ENCODE assay signal across 12 mouse cellular contexts in genomic region chr2:26914148-26914941, GRCm38 (mm10). TPM values are rescaled to one million over a fixed set of nuclear protein-coding genes. Genes with fewer than 3 reads are reported as not detected.
DNase-seq lines count a peak whose midpoint lies in the region; ATAC-seq and TF ChIP-seq lines count a peak whose summit lies in the region.
"Had no signal": no experiment of that assay in that cellular context is flagged by ENCODE, and none has a peak within 500 bp of the region (broad histone marks: within the 10 kb centered on the region; RNA-seq: fewer than 3 reads in every experiment).

No protein-coding gene starts in this region.

- no peak for DNase-seq in heart, postnatal 36 days
- no peak for DNase-seq in midbrain, embryonic 14.5 days
- DNase-seq in hindbrain, postnatal 0 days (ENCODE audit: low spot score), result no peak
- no peak for DNase-seq in right cerebral cortex, postnatal 10 days (ENCODE audit: low spot score in 2 of 2)
- DNase-seq in cerebellum, postnatal 25 days, result no peak
- DNase-seq: kidney, adult 9 months; thymus, adult 2 months had no signal

- peaks cover 25% of the 10 kb centered on the region for H3K4me1 ChIP-seq in heart, embryonic 11.5 days (ENCODE audit: control insufficient read depth, insufficient read depth, low read length)
- H3K4me1 ChIP-seq in midbrain, embryonic 12.5 days, result peaks cover 50% of the 10 kb centered on the region
- H3K4me1 ChIP-seq in midbrain, embryonic 14.5 days (ENCODE audit: control insufficient read depth, insufficient read depth, low read length), result peaks cover 36% of the 10 kb centered on the region
- H3K4me1 ChIP-seq in hindbrain, postnatal 0 days (ENCODE audit: insufficient read depth, low read length), result peaks cover 16% of the 10 kb centered on the region
- peaks cover 56% of the 10 kb centered on the region for H3K4me1 ChIP-seq in neural tube, embryonic 13.5 days (replicated peaks)

- intact Hi-C loops in heart, postnatal 36 days (cut with DNase I), result loop anchor here (10.0 kb wide), 1 partner anchor 1670 kb away; the partner anchor contains the start of gene Gtf3c5

- 61% methylated on average over 8 of the region's 8 CpGs for whole genome bisulfite sequencing in heart, embryonic 11.5 days (ENCODE audit: insufficient replicate concordance)
- WGBS in midbrain, embryonic 12.5 days, result 68% methylated on average over 8 of the region's 8 CpGs
- 62% methylated on average over 8 of the region's 8 CpGs for WGBS in midbrain, embryonic 14.5 days
- 61% methylated on average over 8 of the region's 8 CpGs for WGBS in hindbrain, postnatal 0 days
- WGBS in neural tube, embryonic 13.5 days, result 55% methylated on average over 8 of the region's 8 CpGs

- H3K9ac ChIP-seq in heart, embryonic 11.5 days (ENCODE audit: low read depth, low read length), result no peak overlapping the region
- H3K9ac ChIP-seq in midbrain, embryonic 12.5 days (replicated peaks), result no peak overlapping the region
- no peak overlapping the region for H3K9ac ChIP-seq in midbrain, embryonic 14.5 days (replicated peaks; ENCODE audit: low read length)
- H3K9ac ChIP-seq in hindbrain, postnatal 0 days (replicated peaks; ENCODE audit: low read length), result no peak overlapping the region
- no peak overlapping the region for H3K9ac ChIP-seq in neural tube, embryonic 13.5 days

- no peak for ATAC-seq in heart, embryonic 11.5 days (replicated peaks; ENCODE audit: insufficient number of reproducible peaks, low FRiP score, low TSS enrichment)
- no peak for ATAC-seq in midbrain, embryonic 12.5 days (ENCODE audit: low FRiP score, low read depth)
- ATAC-seq in midbrain, embryonic 14.5 days (ENCODE audit: low FRiP score, low TSS enrichment), result no peak
- ATAC-seq in hindbrain, postnatal 0 days, result no peak
- no peak for ATAC-seq in neural tube, embryonic 13.5 days (ENCODE audit: low read depth)

- no peak overlapping the region for H3K4me2 ChIP-seq in heart, embryonic 11.5 days
- H3K4me2 ChIP-seq in midbrain, embryonic 12.5 days (replicated peaks), result peak overlapping the region; percentile 90; the same call in 1 of the 2 replicates
- H3K4me2 ChIP-seq in midbrain, embryonic 14.5 days (ENCODE audit: low read length), result no peak overlapping the region; the same call in 1 of the 2 replicates
- H3K4me2 ChIP-seq in hindbrain, postnatal 0 days (ENCODE audit: low read depth, low read length), result no peak overlapping the region
- peak overlapping the region; percentile 98 for H3K4me2 ChIP-seq in neural tube, embryonic 13.5 days

- peak; percentile 32 for TF ChIP-seq CTCF in hindbrain, postnatal 0 days (IDR thresholded peaks at IDR 0.05; ENCODE audit: low read depth)

- no peaks in the 10 kb centered on the region for H3K27me3 ChIP-seq in heart, embryonic 11.5 days (ENCODE audit: control insufficient read depth, insufficient read depth, low read length)
- no peaks in the 10 kb centered on the region for H3K27me3 ChIP-seq in midbrain, embryonic 12.5 days
- H3K27me3 ChIP-seq in midbrain, embryonic 14.5 days (ENCODE audit: control insufficient read depth, insufficient read depth, low read length), result no peaks in the 10 kb centered on the region
- H3K27me3 ChIP-seq in hindbrain, postnatal 0 days (ENCODE audit: insufficient read depth, low read length), result no peaks in the 10 kb centered on the region
- no peaks in the 10 kb centered on the region for H3K27me3 ChIP-seq in neural tube, embryonic 13.5 days
- H3K27me3 ChIP-seq: heart, embryonic 13.5 days had no signal

- no peak overlapping the region for H3K27ac ChIP-seq in heart, embryonic 11.5 days (ENCODE audit: low read depth, low read length)
- no peak overlapping the region for H3K27ac ChIP-seq in midbrain, embryonic 12.5 days (replicated peaks)
- H3K27ac ChIP-seq in midbrain, embryonic 14.5 days (replicated peaks; ENCODE audit: low read depth, low read length), result no peak overlapping the region
- no peak overlapping the region for H3K27ac ChIP-seq in hindbrain, postnatal 0 days
- H3K27ac ChIP-seq in neural tube, embryonic 13.5 days (replicated peaks), result no peak overlapping the region
- H3K27ac ChIP-seq: heart, embryonic 13.5 days; left cerebral cortex, adult 2 months had no signal

- 0 out of 2 replicates have a peak overlapping the region, but pooled peaks have one; percentile 5 for H3K4me3 ChIP-seq in heart, embryonic 11.5 days (ENCODE audit: low read depth, low read length)
- H3K4me3 ChIP-seq in midbrain, embryonic 12.5 days, result no peak overlapping the region
- no peak overlapping the region for H3K4me3 ChIP-seq in midbrain, embryonic 14.5 days (replicated peaks; ENCODE audit: low read depth, low read length)
- H3K4me3 ChIP-seq in hindbrain, postnatal 0 days (ENCODE audit: low read length), result no peak overlapping the region
- H3K4me3 ChIP-seq in neural tube, embryonic 13.5 days, result no peak overlapping the region

- peaks cover 25% of the 10 kb centered on the region for H3K36me3 ChIP-seq in heart, embryonic 11.5 days (ENCODE audit: control insufficient read depth, insufficient read depth, low read length)
- H3K36me3 ChIP-seq in midbrain, embryonic 12.5 days, result peaks cover 48% of the 10 kb centered on the region
- H3K36me3 ChIP-seq in midbrain, embryonic 14.5 days (ENCODE audit: control insufficient read depth, insufficient read depth, low read length), result peaks cover 43% of the 10 kb centered on the region
- peaks cover 32% of the 10 kb centered on the region for H3K36me3 ChIP-seq in hindbrain, postnatal 0 days (ENCODE audit: insufficient read depth, low read length)
- H3K36me3 ChIP-seq in neural tube, embryonic 13.5 days, result peaks cover 49% of the 10 kb centered on the region

- no peaks in the 10 kb centered on the region for H3K9me3 ChIP-seq in heart, embryonic 11.5 days (replicated peaks; ENCODE audit: control insufficient read depth, low read length)
- no peaks in the 10 kb centered on the region for H3K9me3 ChIP-seq in midbrain, embryonic 12.5 days
- H3K9me3 ChIP-seq in midbrain, embryonic 14.5 days (ENCODE audit: control insufficient read depth, low read length), result no peaks in the 10 kb centered on the region
- no peaks in the 10 kb centered on the region for H3K9me3 ChIP-seq in hindbrain, postnatal 0 days (ENCODE audit: low read length)
- H3K9me3 ChIP-seq in neural tube, embryonic 13.5 days, result no peaks in the 10 kb centered on the region
- H3K9me3 ChIP-seq: heart, embryonic 13.5 days had no signal

RNA-seq across cellular contexts. Expression of gene Surf2, which starts 1.8 kb away (rescaled TPM):
- 32.0 and 32.1 TPM in 2 replicates for polyA plus RNA-seq in heart, embryonic 11.5 days (2014; fragmentation: Nextera tagmentation; extraction: Ambion mirVana)
- 10 to 100 TPM; 15.6 to 16.2 TPM for total RNA-seq in heart, postnatal 36 days (2021)
- polyA plus RNA-seq in midbrain, embryonic 12.5 days (2016; fragmentation: Nextera tagmentation; extraction: Ambion mirVana), result 48.2 and 56.7 TPM in 2 replicates
- 48.7 and 59.9 TPM in 2 replicates for polyA plus RNA-seq in midbrain, embryonic 14.5 days (2014; fragmentation: Nextera tagmentation; extraction: Ambion mirVana)
- 16.3 and 24.4 TPM in 2 replicates for total RNA-seq in hindbrain, postnatal 0 days (2014; rRNA removed)
- 50.4 and 54.6 TPM in 2 replicates for polyA plus RNA-seq in hindbrain, postnatal 0 days (2015; fragmentation: Nextera tagmentation; extraction: Ambion mirVana)
- polyA plus RNA-seq in neural tube, embryonic 13.5 days (2015; fragmentation: Nextera tagmentation; extraction: Ambion mirVana), result 55.8 and 64.2 TPM in 2 replicates

RNA-seq across cellular contexts. Expression of gene Surf1, which starts 2.0 kb away (rescaled TPM):
- 40.3 and 43.2 TPM in 2 replicates for polyA plus RNA-seq in heart, embryonic 11.5 days (2014; fragmentation: Nextera tagmentation; extraction: Ambion mirVana)
- total RNA-seq in heart, postnatal 36 days (2021), result 10 to 100 TPM; 52.0 to 54.5 TPM
- 53.4 and 57.9 TPM in 2 replicates for polyA plus RNA-seq in midbrain, embryonic 12.5 days (2016; fragmentation: Nextera tagmentation; extraction: Ambion mirVana)
- 69.4 and 91.4 TPM in 2 replicates for polyA plus RNA-seq in midbrain, embryonic 14.5 days (2014; fragmentation: Nextera tagmentation; extraction: Ambion mirVana)
- total RNA-seq in hindbrain, postnatal 0 days (2014; rRNA removed), result 63.1 and 63.4 TPM in 2 replicates
- 112 and 117 TPM in 2 replicates for polyA plus RNA-seq in hindbrain, postnatal 0 days (2015; fragmentation: Nextera tagmentation; extraction: Ambion mirVana)
- polyA plus RNA-seq in neural tube, embryonic 13.5 days (2015; fragmentation: Nextera tagmentation; extraction: Ambion mirVana), result 78.8 and 86.4 TPM in 2 replicates

RNA-seq across cellular contexts. Expression of gene Rpl7a, which starts 3.8 kb away (rescaled TPM):
- 428 and 468 TPM in 2 replicates for polyA plus RNA-seq in heart, embryonic 11.5 days (2014; fragmentation: Nextera tagmentation; extraction: Ambion mirVana)
- 100 to 1,000 TPM; 275 to 289 TPM for total RNA-seq in heart, postnatal 36 days (2021)
- polyA plus RNA-seq in midbrain, embryonic 12.5 days (2016; fragmentation: Nextera tagmentation; extraction: Ambion mirVana), result 488 and 496 TPM in 2 replicates
- polyA plus RNA-seq in midbrain, embryonic 14.5 days (2014; fragmentation: Nextera tagmentation; extraction: Ambion mirVana), result 522 and 541 TPM in 2 replicates
- 863 and 1,008 TPM in 2 replicates for total RNA-seq in hindbrain, postnatal 0 days (2014; rRNA removed)
- 446 and 467 TPM in 2 replicates for polyA plus RNA-seq in hindbrain, postnatal 0 days (2015; fragmentation: Nextera tagmentation; extraction: Ambion mirVana)
- polyA plus RNA-seq in neural tube, embryonic 13.5 days (2015; fragmentation: Nextera tagmentation; extraction: Ambion mirVana), result 457 and 479 TPM in 2 replicates

RNA-seq across cellular contexts. Expression of gene Med22, which starts 3.9 kb away (rescaled TPM):
- 29.1 and 31.2 TPM in 2 replicates for polyA plus RNA-seq in heart, embryonic 11.5 days (2014; fragmentation: Nextera tagmentation; extraction: Ambion mirVana)
- total RNA-seq in heart, postnatal 36 days (2021), result 10 to 100 TPM; 22.3 to 27.1 TPM
- polyA plus RNA-seq in midbrain, embryonic 12.5 days (2016; fragmentation: Nextera tagmentation; extraction: Ambion mirVana), result 125 and 129 TPM in 2 replicates
- polyA plus RNA-seq in midbrain, embryonic 14.5 days (2014; fragmentation: Nextera tagmentation; extraction: Ambion mirVana), result 135 and 139 TPM in 2 replicates
- 116 and 122 TPM in 2 replicates for total RNA-seq in hindbrain, postnatal 0 days (2014; rRNA removed)
- polyA plus RNA-seq in hindbrain, postnatal 0 days (2015; fragmentation: Nextera tagmentation; extraction: Ambion mirVana), result 125 and 141 TPM in 2 replicates
- polyA plus RNA-seq in neural tube, embryonic 13.5 days (2015; fragmentation: Nextera tagmentation; extraction: Ambion mirVana), result 129 TPM in 2 replicates

RNA-seq across cellular contexts. Expression of gene Surf6, which starts 11.7 kb away (rescaled TPM):
- polyA plus RNA-seq in heart, embryonic 11.5 days (2014; fragmentation: Nextera tagmentation; extraction: Ambion mirVana), result 8.7 and 8.9 TPM in 2 replicates
- total RNA-seq in heart, postnatal 36 days (2021), result 10 to 100 TPM; 11.7 to 12.8 TPM
- 29.9 and 32.1 TPM in 2 replicates for polyA plus RNA-seq in midbrain, embryonic 12.5 days (2016; fragmentation: Nextera tagmentation; extraction: Ambion mirVana)
- 16.6 and 20.4 TPM in 2 replicates for polyA plus RNA-seq in midbrain, embryonic 14.5 days (2014; fragmentation: Nextera tagmentation; extraction: Ambion mirVana)
- total RNA-seq in hindbrain, postnatal 0 days (2014; rRNA removed), result 13.9 and 16.5 TPM in 2 replicates
- 20.5 and 22.3 TPM in 2 replicates for polyA plus RNA-seq in hindbrain, postnatal 0 days (2015; fragmentation: Nextera tagmentation; extraction: Ambion mirVana)
- polyA plus RNA-seq in neural tube, embryonic 13.5 days (2015; fragmentation: Nextera tagmentation; extraction: Ambion mirVana), result 27.6 and 29.0 TPM in 2 replicates

Comparison
In these comparisons a context has a peak if more than half of its experiments do, and no peak if none do; other contexts are left out.
1. H3K4me2 ChIP-seq: peak in midbrain, embryonic 12.5 days (single experiment) and neural tube, embryonic 13.5 days (single experiment); none in heart, embryonic 11.5 days (single experiment), midbrain, embryonic 14.5 days (single experiment) and hindbrain, postnatal 0 days (single experiment).